Mouse (Mus musculus) liver, embryonic 16.5 days (tissue): Measurements from ENCODE around the gene Trim2. TPM values are rescaled to one million over a fixed set of nuclear protein-coding genes. Genes with fewer than 3 reads are reported as not detected.
A peak's percentile ranks its signal among the peaks of the same experiment; 100 is the strongest.

Source experiments
- ATAC-seq: fragments of 200-750 bp; cut with Nextera tagmentation; 2 replicates; pipeline ENCODE4 v1.8.0; 2017; ENCODE audit warnings: low read depth, mild to moderate bottlenecking, moderate number of reproducible peaks, moderate library complexity
- H3K27ac ChIP-seq: fragments of 300-500 bp; sonication (generic); 2 replicates; pipeline ENCODE4 v1.5.1; 2014; ENCODE audit warnings: mild to moderate bottlenecking, low read length
- H3K27me3 ChIP-seq: fragments of 300-500 bp; sonication (generic); 2 replicates; pipeline ENCODE4 v1.6.1; 2014; ENCODE audit warnings: low read depth, low read length, mixed read lengths; ENCODE audit not compliant: control insufficient read depth, insufficient read depth
- H3K36me3 ChIP-seq: fragments of 300-500 bp; sonication (generic); 2 replicates; pipeline ENCODE4 v1.6.1; 2014; ENCODE audit warnings: mild to moderate bottlenecking; ENCODE audit not compliant: control insufficient read depth, insufficient read depth
- H3K4me1 ChIP-seq: fragments of 300-500 bp; sonication (generic); 2 replicates; pipeline ENCODE4 v1.6.1; 2014; ENCODE audit warnings: low read depth, low read length, mixed read lengths; ENCODE audit not compliant: control insufficient read depth
- H3K4me2 ChIP-seq: fragments of 300-500 bp; sonication (generic); 2 replicates; pipeline ENCODE4 v1.6.1; 2014; ENCODE audit warnings: low read depth, low read length, mixed read lengths
- H3K4me3 ChIP-seq: fragments of 300-500 bp; sonication (generic); 2 replicates; pipeline ENCODE4 v1.5.1; 2014; ENCODE audit warnings: low read depth, mild to moderate bottlenecking, low read length
- H3K9ac ChIP-seq: fragments of 300-500 bp; sonication (generic); 2 replicates; pipeline ENCODE4 v1.6.1; 2014; ENCODE audit warnings: low read depth, low read length
- H3K9me3 ChIP-seq: fragments of 300-500 bp; sonication (generic); replicated peaks from 2 replicates; pipeline ENCODE4 v1.6.1; 2016; ENCODE audit warnings: low read length; ENCODE audit not compliant: control insufficient read depth
- WGBS: fragments of 180-500 bp; shearing (Covaris S2); extraction: QIAGEN DNeasy Blood & Tissue Kit; methylation state at CpG from one replicate; pipeline ENCODE4 v1.1.7; 2014; ENCODE audit not compliant: insufficient replicate concordance; 5-methylcytosine and 5-hydroxymethylcytosine counted together
- polyA plus RNA-seq: library from polyadenylated mRNA; unstranded; fragments of >200 nt; fragmentation: Nextera tagmentation; extraction: Ambion mirVana; gene quantifications from 2 replicates; pipeline ENCODE4 v1.2.1, GENCODE M21; 2015

The Trim2 gene
- polyA plus RNA-seq, 1 experiment from 2014 or later: 6.3 TPM

DNA sequence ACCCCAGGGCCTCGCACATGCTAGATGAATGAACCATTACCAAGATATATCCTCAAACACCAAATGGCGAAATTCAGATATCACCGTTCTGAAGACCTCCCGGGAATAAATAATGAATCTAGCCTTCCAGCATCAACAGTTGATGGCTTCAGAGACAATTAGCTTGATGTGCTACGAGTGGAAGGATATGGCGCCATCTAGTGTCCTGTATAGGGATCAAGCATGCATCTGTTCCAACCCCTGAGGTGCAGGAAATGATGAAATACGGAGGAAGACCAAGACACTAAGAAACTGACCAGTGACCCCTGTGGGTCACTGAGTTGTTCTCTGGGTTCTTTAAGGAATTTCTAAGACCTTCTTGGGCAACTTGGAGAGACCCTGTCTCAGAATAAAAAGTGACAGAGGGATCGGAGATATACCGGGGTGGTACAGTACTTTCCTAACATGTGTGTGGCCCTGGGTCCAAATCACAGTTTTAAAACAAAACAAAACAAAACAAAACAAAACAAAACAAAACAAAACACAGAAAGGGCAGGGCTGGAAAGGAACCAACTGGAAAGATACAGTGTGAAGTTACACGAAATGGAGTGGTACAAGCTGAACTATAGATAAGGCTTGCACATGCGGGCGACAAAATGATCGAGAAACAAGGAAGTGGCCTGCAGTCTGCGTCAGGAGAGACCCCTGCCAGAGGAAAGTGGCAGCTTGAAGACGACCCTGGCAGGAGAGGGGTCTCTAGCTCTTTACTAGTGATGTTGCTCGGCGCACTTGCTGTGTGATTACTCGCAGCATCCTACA is 6.5 kb upstream of the Trim2 start:
- Histone ChIP-seq H3K27me3 (no peaks in the 10 kb centered on the region; the same call in 1 of the 2 replicates), H3K4me2 (peak overlapping the region; percentile 15; the same call in 1 of the 2 replicates), H3K9ac (no peak overlapping the region), H3K4me3 (no peak overlapping the region), H3K27ac (no peak overlapping the region), H3K9me3 (no peaks in the 10 kb centered on the region), H3K36me3 (no peaks in the 10 kb centered on the region), H3K4me1 (peaks cover 11% of the 10 kb centered on the region)
- 30% methylated on average over 18 of the region's 18 CpGs for WGBS
- no peak for ATAC-seq

DNA sequence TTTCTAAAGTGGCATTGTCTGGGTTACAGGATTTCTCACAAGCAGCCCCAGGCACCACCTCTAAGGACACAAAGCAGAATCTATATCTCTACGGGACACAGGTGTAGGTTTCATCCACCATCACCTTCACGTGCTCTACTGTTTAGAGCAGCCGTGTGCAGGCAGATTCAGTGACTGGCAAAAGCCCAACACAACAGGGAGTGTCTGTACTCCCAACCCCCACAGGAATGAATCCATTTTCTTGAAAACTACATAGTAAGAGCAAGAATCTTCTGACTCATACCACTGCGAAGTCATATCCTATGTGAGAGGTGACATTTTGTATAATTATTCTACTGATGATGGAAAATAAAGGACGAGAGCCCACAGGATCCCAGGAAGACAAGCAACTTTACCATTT is 5.6 kb upstream of the Trim2 start:
- WGBS: 62% methylated on average over 5 of the region's 5 CpGs
- ATAC-seq: no peak
- H3K4me3 ChIP-seq: no peak overlapping the region
- H3K4me2 ChIP-seq: no peak overlapping the region
- no peak overlapping the region for H3K9ac ChIP-seq
- no peaks in the 10 kb centered on the region; the same call in 1 of the 2 replicates for H3K27me3 ChIP-seq
- peaks cover 11% of the 10 kb centered on the region for H3K4me1 ChIP-seq
- no peaks in the 10 kb centered on the region for H3K36me3 ChIP-seq
- no peak overlapping the region for H3K27ac ChIP-seq
- no peaks in the 10 kb centered on the region for H3K9me3 ChIP-seq

- Histone ChIP-seq H3K9ac (no peak overlapping the region), H3K4me3 (no peak overlapping the region), H3K9me3 (no peaks in the 10 kb centered on the region), H3K27ac (no peak overlapping the region), H3K4me1 (peaks cover 2% of the 10 kb centered on the region; the same call in 1 of the 2 replicates), H3K36me3 (no peaks in the 10 kb centered on the region), H3K27me3 (peaks cover 32% of the 10 kb centered on the region), H3K4me2 (no peak overlapping the region)
- WGBS: 69% methylated on average over 5 of the region's 5 CpGs
- no peak for ATAC-seq
These were observed 839 bp upstream of the Trim2 start for GRCm38 (mm10) chr3:84307516-84307915.

GRCm38 (mm10) chr3:84305722-84306510 is 761 bp downstream of the Trim2 start:
- H3K36me3 ChIP-seq: no peaks in the 10 kb centered on the region
- no peaks in the 10 kb centered on the region for H3K9me3 ChIP-seq
- no peak overlapping the region for H3K27ac ChIP-seq
- no peak for ATAC-seq
- no peak overlapping the region for H3K4me2 ChIP-seq
- 47% methylated on average over 15 of the region's 15 CpGs for WGBS
- no peak overlapping the region for H3K4me3 ChIP-seq
- peaks cover 2% of the 10 kb centered on the region; the same call in 1 of the 2 replicates for H3K4me1 ChIP-seq
- no peak overlapping the region for H3K9ac ChIP-seq
- H3K27me3 ChIP-seq: peaks cover 32% of the 10 kb centered on the region

DNA sequence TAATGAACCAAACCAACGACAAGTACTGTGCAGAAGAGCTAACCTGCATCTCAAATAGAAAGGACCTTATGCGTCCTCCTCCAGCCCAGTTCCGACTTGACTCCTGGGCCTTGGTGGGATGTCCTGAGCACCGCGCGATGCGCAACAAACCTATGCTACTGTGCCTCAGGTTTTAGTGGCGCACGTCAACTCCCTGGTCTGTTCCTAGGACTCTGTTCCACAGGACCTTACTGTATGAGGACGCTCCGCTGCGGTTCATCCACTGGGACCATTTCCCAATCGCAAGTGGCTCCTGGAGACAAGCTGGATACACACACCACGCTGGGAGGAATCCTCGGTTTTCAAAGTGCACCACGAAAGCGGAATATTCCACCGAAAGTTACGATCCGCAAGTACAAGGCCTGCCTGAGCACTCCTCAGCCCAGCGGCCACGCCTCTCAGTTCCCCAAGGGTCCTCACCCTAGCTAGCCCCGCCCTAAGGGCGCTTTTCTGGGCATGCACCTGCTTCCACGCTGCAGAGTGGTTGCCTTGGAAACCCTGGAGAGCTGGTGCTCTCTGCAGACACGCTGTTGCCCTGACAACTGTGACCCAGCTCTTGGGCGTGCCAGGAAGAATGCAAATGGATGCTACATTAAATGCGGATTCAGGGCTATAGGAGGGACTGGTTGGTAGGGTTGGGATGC is 1.5 kb downstream of the Trim2 start:
- Histone ChIP-seq H3K36me3 (no peaks in the 10 kb centered on the region), H3K27me3 (peaks cover 32% of the 10 kb centered on the region), H3K27ac (no peak overlapping the region), H3K4me3 (peak overlapping the region; percentile 33), H3K9ac (no peak overlapping the region), H3K4me2 (peak overlapping the region; percentile 51), H3K9me3 (no peaks in the 10 kb centered on the region), H3K4me1 (peaks cover 2% of the 10 kb centered on the region; the same call in 1 of the 2 replicates)
- WGBS: 2% methylated on average over 28 of the region's 28 CpGs
- 0 out of 2 replicates have a peak, but pooled peaks have one; percentile 27 for ATAC-seq

- WGBS: 1% methylated on average over 32 of the region's 32 CpGs
- Histone ChIP-seq H3K27me3 (peaks cover 32% of the 10 kb centered on the region), H3K36me3 (no peaks in the 10 kb centered on the region), H3K4me2 (peak overlapping the region; percentile 51), H3K9me3 (no peaks in the 10 kb centered on the region), H3K4me3 (peak overlapping the region; percentile 33), H3K4me1 (peaks cover 2% of the 10 kb centered on the region; the same call in 1 of the 2 replicates), H3K27ac (no peak overlapping the region), H3K9ac (no peak overlapping the region)
- no peak for ATAC-seq
These were observed 2.2 kb downstream of the Trim2 start for GRCm38 (mm10) chr3:84304339-84305009.

DNA sequence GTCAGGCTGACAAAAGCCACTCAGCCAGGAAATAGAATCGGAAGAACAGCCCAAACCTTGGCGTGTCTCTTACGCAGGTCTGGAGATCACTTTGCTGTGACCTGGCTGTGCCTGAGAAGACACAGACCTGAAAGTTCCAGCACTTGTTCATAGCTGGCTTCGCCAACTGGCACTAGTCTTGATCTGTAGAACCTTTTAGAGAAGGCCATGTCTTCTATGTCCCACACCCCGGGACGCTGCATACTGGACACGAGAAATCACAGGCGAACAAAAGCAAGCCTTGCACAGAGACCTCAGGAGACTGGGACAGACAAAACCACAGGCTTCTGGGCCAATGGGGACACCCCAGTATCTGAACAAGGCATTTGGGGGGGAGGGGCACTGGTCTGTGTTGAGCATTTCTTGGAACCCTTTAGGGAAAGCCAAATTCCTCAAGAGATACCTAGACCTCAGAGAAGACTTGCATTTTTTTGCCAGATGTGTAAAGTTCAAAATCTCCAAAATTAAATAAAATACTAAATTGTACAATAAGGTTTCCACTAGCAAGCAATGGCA is 3.2 kb downstream of the Trim2 start:
- Histone ChIP-seq H3K4me3 (no peak overlapping the region), H3K9me3 (no peaks in the 10 kb centered on the region), H3K27ac (no peak overlapping the region), H3K9ac (no peak overlapping the region), H3K4me2 (no peak overlapping the region), H3K36me3 (no peaks in the 10 kb centered on the region), H3K27me3 (peaks cover 32% of the 10 kb centered on the region), H3K4me1 (peaks cover 2% of the 10 kb centered on the region; the same call in 1 of the 2 replicates)
- no peak for ATAC-seq
- WGBS: 70% methylated on average over 8 of the region's 8 CpGs

DNA sequence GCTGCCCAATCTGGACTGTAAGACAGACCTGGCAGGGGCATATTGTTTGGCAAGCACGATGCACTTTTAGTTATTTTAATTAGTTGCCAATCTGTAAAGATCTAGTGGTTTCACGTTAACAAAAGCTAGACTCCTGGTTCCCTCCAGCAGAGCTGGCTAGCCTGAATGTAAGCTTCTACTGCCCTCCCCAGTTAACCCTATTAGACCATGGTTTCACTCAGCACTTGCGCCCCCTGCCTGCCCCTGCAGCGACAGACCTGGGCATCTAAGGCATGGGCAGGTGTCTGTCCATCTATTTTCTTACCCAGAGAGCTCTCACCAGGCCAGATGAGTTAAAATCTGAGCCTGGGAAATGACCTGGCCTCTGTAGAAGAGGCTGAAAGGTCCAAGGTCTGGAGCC is 4.4 kb downstream of the Trim2 start:
- Histone ChIP-seq H3K9ac (no peak overlapping the region), H3K4me3 (no peak overlapping the region), H3K27me3 (peaks cover 32% of the 10 kb centered on the region), H3K27ac (no peak overlapping the region), H3K4me1 (peaks cover 2% of the 10 kb centered on the region; the same call in 1 of the 2 replicates), H3K4me2 (no peak overlapping the region), H3K9me3 (no peaks in the 10 kb centered on the region), H3K36me3 (no peaks in the 10 kb centered on the region)
- 9% methylated on average over 4 of the region's 4 CpGs for WGBS
- ATAC-seq: 0 out of 2 replicates have a peak, but pooled peaks have one; percentile 51
